Mouse (Mus musculus) kidney, adult 8-10 months (tissue): Measurements from ENCODE around the gene Siah3.
"Not testable (repeated sequence)": the region's sequence is repeated elsewhere in the genome, so short reads cannot be mapped to it uniquely, and the experiment has no call there.

Experiments used
- DNase-seq, 2 experiments: peaks; one replicate each; pipeline ENCODE4 v3.0.0; 2022

Siah3 gene

DNA sequence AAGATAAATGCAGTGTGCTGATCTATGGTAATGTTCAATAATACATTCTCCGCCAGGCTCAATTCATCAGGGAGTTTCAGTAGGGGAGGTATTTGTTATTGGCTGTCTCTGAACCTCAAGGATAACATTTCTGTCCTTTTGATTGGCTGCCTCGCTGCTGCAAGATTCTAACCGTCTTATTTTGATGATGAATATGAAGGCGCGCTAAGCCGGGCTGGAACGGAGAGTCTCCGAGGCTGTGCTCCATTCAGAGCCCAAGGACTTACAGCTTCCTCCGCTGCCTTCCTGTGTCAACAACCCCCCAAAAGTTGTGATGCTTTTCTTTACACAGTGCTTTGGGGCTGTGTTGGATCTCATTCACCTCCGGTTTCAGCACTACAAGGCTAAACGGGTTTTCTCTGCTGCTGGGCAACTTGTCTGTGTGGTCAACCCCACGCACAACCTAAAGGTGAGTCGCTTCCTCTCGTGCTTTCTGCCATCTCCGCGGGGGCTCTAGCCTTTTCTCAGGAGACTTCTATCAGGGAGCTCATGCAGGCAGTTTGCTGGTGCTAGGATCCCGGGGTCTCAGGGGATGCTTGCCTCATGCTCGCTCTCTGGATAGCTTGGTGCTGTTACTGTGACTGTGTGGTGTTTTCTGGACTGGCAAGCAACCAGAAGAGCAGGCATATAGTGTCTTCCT lies at the start of gene Siah3:
Gene Siah3, plus strand, starts transcription at position 240 of the 679 bp plus-strand sequence.
- no peak for DNase-seq

DNA sequence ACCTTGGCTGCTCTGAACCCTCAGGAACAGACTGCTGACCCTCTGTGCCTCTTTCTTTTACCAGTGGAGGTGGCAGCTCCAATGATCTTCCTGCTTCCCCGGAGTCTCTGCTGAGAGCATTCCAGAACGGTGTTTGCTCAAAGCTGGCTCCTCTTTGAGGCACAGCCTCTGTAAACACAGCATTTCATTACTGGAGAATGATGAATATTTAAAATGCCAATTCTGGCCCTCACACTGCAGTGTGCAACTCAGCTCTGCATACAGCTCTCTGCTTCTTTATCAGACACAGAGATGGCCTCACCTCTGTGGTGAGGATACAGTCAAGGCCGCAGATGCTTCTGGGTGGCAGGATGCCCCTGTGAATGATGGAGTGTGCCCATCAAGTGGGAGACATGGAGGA lies 46.0 kb upstream of the Siah3 start:
- no peak for DNase-seq

DNA sequence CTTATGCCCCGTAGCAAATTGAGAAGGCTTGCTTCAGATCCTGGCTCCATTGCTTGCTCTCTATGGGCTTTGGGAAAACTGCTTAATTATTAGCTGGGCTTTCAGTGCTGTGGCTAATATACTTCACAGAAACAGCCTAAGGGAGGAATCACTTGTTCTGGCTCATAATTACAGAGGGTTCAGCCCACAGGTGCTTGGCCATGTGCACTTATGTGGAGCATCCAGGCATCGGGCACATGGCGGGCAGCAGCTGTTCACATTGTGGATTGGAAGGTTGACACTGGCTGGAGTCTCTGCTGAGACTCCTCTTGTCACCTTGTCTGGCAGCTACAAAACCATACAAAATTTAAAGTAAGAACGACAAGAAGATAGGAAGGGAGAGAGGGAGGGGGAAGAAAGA lies 45.4 kb upstream of the Siah3 start:
- DNase-seq = no peak

DNA sequence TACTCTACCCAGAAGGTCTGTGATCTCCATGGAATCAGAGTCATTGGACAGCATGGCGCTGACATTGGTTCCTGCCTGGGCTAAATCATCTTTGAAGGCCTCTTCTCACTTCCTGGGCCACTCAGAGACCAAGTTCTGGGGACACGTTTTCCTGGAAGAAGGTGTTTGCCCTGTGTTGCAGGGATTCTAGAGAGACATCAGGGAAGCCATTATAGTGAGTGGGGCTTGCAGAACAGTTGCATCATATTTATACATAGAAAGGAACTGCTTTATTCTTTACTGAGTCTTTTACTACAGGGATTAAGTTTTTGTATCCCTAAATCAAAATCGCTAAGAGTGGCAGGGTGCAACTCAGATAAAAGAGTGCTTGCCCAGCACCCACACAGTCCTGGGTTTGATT lies 37.1 kb upstream of the Siah3 start:
- DNase-seq = no peak

DNA sequence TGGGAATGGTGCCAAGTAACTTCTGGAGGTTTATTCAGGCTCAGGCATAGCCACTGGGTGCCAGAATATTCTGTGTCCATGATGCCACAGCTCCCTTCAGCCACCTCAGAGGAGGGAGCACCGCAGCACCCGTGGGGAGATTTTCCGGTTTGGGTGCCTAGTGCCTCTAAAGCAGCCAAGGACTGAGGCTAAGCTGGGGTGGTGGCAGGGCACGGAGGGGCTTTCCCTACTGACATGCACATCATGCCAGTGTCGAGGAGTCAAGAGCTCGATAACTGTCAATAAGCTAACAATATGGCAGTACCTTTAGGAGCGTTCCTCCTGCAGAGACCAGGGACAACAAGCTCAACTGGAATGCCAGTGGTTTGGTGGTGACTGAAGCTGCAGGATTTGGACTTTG lies 35.9 kb upstream of the Siah3 start:
- no peak for DNase-seq

DNA sequence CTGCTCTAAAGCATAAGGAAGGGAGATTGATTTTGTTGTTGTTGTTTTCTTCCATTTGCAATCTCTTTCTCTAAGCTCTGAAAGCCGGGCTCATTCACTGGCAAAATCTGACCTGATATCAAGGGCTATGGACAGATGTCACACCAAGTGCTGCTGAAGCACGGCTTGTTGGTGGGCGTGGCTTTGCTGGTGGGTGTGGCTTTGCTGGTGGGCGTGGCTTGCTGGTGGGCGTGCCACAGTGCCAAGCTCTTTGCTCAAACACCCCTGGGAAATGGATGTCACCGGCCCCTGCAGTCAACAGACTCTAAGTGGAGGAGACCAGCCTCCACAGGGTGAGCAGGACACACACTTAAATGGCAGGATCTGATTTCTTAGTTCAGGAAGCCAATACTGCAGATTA lies 35.0 kb upstream of the Siah3 start:
- no peak for DNase-seq

DNA sequence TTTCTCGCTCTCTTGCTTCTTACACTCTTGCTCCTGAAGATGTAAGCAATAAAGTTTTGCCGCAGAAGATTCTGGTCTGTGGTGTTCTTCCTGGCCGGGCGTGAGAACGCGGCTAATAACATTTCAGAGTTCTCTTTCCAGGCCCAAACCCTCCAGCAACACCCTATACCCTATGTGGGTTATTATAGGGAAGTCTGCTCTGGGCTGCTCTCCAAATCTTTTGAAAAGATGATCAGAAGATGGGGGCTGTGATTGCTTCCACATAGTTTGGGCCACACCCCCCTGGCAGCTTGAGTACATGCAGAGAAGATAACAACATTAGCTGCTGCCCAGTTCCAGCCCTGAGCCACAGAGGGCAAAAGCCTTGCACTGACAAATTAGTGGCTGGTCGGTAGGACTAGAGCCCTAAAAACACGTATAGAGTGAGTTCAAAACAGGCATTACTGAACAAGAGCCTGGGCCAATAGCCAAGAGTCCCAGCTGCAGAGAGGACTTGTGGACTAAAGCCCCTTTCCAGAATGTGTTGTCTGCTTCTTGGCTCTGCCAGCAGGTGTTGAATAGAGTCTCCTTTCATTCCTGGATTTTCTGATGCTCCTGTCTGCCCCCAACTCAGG lies 24.5 kb upstream of the Siah3 start:
- DNase-seq = no peak

DNA sequence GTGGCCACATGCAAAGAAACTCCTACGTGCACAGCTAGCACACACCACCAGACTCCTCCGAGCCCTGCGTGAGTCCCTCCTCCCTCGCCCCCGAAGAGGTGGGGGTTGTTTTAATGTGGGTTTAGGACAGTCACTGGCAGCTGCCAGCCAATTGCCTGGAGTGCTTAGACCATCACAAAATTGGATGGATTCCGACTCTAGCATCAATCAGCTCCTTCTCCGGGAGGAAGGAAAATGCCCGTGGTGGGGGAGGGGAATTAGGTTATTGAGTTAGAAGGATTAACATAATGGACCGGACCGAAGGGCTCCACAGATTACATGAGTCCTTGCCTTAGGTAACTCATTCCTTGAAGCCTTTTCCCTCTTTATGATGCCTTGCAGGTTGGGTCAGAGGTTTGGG lies 22.9 kb upstream of the Siah3 start:
- no peak for DNase-seq

DNA sequence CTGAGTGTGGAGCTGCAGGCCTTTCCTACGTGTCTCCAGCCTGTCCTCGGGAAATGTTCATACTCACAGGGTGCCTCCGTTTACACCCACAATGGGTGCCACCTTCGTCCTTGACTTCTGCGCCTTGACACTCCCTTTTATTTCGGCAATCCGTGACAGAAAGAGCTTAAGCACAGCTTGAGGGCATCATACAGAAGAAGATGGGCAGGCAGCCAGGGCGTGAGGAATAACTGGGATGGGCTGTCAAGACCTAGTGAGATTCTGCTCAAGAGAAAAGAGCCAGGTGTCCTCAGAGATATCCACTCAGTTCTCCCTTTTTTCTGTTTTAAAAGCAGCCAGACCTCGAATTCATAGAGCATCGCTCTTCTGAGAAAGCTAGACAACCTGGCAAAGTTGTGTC lies 21.2 kb upstream of the Siah3 start:
- no peak for DNase-seq

DNA sequence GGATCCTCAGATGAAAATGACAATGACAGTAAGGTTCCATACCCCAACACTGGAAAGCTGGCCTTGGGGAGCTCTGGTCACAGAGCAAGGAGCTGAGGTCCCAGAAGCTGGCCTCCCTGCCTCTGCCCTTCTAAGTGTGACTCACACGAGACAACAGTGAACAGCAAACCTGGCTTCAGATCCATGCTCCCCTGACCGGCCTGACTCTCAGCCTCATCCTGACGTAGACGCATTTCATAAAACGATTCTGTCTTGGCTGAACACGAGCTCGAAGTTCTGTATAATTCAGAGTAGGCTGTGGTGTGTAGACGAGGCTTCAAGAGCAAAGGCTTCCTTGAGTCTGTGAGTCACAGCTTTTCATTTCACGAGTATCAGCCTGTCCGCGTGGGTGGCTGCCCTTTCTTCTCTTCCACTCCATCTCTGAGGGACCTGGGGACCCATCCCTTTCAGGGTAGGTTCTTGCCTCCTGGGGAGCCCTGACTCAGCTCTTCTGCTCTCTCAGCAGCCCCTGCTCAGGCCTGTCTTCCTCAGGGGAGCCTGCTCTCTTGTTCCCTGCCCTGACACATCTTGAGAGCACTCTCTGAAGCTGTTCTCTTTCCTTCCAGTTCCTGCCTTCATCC lies 11.2 kb upstream of the Siah3 start:
- DNase-seq = no peak

DNA sequence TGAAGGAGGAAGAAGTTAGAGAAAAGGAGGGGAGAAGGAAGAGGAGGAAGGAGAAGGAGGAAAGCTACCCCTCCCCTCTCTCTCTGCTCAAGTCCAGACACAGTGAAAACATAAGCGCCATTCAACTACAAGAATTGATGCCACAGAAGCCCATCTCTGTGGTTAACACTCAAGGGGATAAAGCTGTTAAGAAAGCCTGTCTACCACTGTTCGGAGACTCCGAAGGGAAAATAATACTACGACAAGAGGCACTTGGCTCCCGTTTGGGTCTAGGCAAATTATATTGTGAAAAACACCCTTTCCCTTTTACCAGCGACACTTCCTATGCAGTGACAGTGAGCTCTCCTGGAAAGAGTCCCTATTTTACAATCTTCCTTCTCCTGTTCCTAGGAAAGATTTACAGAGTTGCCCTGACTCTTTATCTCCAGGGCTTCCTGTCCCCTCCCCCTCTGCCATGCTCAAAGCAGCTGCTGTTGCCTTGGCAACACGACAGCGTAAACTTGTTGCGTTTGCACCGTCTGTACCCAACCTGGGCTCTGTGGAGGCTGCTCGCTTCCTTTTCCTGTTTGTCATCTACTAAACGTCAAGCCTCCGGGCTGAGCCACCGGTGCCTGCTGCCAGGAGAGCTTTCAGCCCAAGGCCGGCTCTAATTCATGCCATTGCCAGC lies 10.4 kb upstream of the Siah3 start:
- peak; percentile 69 to 71 for DNase-seq

DNA sequence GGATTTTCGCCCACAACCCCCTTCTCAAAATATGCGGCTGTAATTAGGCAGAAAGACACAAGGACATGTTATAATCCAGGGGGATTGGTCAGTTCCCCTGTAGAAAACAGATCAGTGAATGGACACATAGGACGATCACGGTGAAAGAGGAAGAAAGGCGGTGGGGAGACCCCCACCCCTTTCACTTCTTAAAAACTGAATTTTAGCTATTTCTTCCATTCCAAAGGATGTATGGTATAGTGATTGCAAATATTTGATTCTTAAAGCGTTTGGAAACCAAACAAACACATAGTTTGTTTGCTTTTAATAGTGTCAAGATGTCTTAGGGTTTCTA lies 9.9 kb upstream of the Siah3 start:
- DNase-seq = no peak

DNA sequence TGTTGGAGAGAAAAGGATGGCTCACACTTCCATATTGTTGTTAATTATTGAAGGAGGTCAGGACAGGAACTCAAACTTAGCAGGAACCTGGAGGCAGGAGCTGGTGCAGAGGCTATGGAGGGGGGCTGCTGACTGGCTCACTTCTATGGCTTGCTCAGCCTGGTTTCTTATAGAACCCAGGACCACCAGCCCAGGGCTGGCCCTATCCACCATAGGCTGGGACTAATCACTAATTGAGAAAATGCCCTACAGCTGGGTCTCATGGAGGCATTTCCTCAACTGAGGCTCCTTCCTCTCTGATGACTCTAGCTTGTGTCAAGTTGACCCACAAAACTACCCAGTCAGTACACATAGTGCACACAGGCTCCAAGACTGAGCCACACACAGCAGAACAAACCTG lies 9.5 kb upstream of the Siah3 start:
- not testable (repeated sequence) for DNase-seq

DNA sequence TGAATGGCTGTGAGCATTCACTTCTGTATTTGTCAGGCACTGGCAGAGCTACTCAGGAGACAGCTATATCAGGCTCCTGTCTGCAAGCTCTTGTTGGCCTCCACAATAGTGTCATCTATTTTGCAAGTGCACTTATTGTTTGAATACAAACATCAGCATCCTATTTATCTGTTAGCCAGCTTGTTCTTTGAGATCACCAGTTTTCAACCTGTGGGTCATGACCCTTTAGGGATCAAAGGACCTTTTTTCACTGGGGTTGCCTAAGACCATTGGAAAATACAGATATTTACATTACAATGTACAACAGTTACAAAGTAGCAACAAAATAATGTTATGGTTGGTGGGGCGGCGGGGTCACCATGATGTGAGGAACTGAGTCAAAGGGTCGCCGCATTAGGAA lies 1.9 kb upstream of the Siah3 start:
- no peak for DNase-seq

DNA sequence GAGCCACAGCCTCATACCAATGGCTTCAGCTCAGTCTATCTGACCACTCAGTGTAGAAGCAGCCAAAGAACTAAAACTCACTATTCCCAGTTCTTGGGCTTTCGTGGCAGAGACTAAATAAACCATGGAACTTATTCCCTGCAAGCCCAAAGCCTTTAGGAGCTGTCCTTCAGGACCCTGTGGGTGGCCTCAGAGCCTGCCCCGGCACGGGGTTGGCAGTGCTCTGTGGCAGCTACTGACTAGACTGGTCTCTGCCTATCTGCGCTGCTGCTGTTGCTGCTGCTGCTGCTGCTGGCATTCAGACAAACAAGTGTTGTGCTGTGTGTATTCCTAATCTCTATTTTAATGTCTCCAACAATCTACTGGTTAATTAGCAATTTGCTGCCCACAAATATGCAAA lies 1.1 kb upstream of the Siah3 start:
- DNase-seq = no peak

DNA sequence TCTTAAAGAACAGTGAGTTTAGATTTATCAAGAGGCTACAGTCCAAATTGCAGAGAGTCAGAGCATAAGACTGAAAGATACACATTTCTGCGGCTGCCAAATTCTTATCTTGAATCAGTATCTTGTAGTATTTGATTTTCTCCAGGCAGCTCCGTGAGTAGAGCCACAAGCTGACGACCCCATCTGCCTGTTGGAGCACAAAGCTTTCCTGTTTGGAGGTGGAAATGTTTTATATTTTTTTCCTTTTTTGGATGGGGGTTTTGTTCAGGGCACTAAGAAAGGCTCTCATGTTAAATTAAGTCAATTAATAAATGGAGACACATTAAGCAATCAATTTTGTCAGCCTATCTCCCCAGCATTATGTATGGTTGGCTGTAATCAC lies 430 bp upstream of the Siah3 start:
- DNase-seq = no peak

DNA sequence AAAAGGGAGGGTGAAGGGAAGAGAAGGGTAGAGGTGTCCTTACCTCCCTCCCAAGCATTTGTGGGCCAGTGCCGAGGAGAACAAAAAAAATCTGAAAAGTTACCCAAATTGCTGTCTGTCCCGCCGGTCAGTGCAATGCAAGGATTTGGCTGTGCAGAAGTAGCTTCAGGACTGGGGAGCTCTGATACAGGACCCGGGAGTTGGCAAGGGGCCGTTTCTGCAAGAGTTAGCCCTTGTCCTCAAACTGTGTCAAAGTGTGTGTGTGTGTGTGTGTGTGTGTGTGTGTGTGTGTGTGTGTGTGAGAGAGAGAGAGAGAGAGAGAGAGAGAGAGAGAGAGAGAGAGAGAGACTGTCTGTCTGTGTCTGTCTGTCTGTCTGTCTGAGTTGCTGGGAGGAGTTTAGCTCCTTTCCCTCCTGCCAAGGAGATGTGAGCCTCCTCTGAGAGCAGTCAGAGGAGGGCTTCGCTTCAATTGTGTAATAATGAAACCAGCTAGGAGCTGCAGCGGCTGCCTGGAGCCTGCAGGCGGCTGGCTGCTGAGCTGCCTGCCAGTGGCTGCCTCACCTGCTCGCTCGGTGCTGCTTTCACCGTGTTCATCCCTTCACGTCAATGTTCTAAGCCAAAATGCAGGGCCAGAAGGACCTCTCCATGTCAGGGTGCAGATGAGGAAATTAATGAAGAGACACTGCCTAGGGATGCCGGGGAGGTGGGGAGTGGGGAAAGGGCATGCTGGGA lies 873 bp downstream of the Siah3 start:
- peak; percentile 27 to 34 for DNase-seq

DNA sequence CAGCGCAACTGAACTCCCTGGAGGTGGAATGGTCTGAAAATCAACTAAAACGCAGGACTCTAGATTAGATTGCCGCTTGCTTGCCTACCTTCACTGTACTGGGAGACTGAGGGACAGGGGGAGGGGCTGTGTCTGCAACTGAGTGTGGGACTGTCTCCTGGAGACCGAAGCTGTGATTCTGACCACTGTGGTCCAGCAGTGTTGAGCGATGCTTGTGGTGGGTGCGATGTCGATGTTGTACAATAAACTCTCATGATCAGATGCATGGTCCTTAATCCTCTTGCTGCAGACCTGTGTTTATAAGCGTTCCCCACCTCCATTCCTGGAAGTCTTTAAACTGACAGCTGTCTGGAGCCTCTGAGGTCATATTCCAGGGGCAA lies 1.4 kb downstream of the Siah3 start:
- DNase-seq = no peak

DNA sequence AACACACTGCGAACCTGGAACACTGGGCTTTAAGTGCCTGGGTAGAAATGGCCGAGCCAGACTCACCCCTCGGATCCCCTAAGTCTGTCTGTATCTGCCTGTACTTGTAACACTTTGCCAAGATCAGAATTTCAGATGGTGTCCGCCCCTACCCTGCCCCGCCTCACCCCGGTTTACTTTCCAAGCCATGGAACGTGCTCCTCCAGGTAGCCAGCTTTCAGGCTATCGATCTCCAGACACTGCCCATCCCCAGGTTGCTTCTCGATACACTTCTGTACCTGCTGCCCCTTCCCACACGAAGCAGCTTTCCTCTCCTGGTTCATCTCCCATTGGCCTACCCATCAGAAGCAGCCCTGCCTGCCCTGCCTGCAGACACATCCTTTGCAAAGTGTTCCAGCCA lies 3.6 kb downstream of the Siah3 start:
- DNase-seq = no peak

DNA sequence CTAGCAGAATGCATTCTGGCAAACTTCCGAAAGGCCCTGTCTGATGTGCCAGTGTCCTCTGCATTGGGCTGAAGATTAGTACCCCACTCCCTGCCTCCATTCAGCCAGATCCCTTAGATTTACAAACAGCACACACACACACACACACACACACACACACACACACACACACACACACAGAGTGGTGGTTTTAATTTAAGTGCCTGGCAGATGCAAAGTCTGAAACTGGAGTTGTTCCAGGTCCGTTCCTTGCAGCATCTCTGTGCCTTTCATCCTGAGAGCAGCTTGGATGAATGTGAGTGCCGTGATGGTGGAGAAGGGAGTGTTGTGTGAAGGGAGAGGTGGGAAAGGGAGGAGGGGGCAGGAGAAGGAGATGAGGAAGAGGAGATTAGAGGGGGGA lies 4.2 kb downstream of the Siah3 start:
- DNase-seq = no peak

DNA sequence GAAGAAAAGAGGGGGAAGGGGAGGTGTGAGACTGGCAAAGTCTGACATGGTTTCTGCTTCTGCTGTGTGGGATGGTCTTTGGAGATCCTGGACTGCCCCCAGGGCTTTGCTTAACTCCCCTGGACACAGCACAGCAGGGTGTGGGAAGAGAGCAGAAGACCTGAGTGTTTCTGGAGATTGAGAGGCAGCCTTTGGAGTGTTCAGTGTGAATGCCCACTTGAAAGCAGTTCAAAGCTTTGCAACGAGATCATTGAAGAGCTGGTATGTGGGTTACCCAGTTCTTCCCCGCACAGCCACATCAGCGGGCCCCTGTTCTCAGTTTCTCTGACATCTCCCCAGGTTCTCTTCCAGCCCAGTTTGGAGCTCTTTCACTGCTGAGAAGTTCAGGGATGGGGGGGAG lies 4.7 kb downstream of the Siah3 start:
- DNase-seq = no peak

DNA sequence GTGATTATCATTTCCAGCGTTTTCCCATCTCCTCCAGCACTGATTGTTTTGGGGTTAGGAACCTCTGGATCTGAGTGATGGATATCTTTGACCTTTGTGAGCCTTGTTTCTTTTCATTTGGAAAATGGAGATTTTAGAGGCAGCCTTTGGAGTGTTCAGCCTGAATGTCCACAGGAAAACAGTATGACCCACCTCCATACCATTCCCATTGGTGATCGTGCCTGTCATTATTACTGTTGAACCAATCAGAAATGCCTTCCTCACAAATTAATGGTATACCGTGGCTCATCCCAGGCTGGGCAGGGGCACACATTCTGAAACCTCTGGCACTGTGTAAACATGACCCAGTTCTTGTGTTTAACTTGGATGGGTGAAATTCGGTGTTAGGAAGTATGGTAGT lies 6.0 kb downstream of the Siah3 start:
- no peak for DNase-seq

DNA sequence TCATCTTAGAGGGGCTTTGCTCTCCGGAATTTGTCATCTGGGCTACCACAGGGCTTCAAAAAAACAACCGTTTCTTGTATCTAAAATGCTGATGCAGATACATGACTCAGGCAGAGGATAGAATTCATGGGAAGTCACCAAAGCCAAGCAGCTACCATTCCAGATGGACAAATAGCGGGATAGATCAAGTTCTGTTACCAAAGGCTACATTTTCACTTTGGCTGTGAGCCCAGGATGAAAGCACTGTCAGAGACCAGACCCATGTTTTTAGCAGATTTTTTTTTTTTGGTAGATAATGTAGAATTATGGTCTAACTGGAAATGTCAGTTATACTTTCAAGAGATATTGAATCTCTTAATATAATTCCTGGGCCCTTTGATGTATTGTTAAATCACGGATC lies 7.4 kb downstream of the Siah3 start:
- no peak for DNase-seq

DNA sequence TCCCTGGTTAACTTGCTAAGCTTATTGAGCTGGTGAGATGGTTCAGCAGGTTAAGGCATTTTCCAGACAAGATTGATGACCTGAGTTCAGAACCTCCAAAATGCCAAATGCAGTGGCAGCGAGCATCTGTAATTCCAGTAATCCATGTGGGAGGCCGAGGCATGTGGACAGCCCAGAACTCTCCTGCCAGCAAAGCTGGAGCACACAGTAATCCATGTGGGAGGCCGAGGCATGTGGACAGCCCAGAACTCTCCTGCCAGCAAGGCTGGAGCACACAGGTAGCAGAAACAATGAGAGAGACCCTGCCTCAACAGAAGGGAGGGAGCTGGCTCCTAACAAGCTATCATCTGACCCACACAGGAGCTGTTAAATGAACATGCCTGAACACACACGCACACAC lies 13.2 kb downstream of the Siah3 start:
- no peak for DNase-seq
